Mouse (Mus musculus) ES-E14 (cell line): ENCODE measurements at regions not wholly inside any gene's neighbourhood (a gene's known extent, or its start where the extent isn't known, plus 50 kb on each side); places are given as distances from the start of the nearest gene placed in this dataset.

Experiments used
- DNase-seq: peaks from one replicate; pipeline ENCODE4 v3.0.0-alpha.2; 2013; ENCODE audit warnings: low read depth, low spot score
- H3K27ac ChIP-seq: 2 replicates; pipeline ENCODE4 v1.5.1; 2012; ENCODE audit warnings: low read depth, mild to moderate bottlenecking, low read length, moderate library complexity, mixed read lengths; ENCODE audit not compliant: poor library complexity, insufficient read depth, severe bottlenecking
- H3K36me3 ChIP-seq: 2 replicates; pipeline ENCODE4 v1.6.1; 2012; ENCODE audit warnings: mild to moderate bottlenecking, low read length, moderate library complexity, mixed read lengths; ENCODE audit not compliant: control insufficient read depth, poor library complexity, insufficient read depth, severe bottlenecking
- H3K4me1 ChIP-seq, 2 experiments: fragments of 150-350 bp in 1 of 2; sonication (generic) in 1 of 2; 2 replicates each; pipeline ENCODE4 v1.6.1; 2012; ENCODE audit warnings: low read length in 2 of 2, mild to moderate bottlenecking in 1 of 2, mixed read lengths in 1 of 2; ENCODE audit not compliant: control insufficient read depth in 2 of 2, insufficient read depth in 2 of 2, poor library complexity in 1 of 2
- H3K4me3 ChIP-seq, 2 experiments: fragments of 150-350 bp in 1 of 2; sonication (generic) in 1 of 2; 2 replicates each; pipeline ENCODE4 v1.5.1; 2012; ENCODE audit warnings: low read length in 2 of 2, low read depth in 1 of 2, mild to moderate bottlenecking in 1 of 2, mixed read lengths in 1 of 2; ENCODE audit not compliant: insufficient read depth in 1 of 2, poor library complexity in 1 of 2, severe bottlenecking in 1 of 2
- H3K9ac ChIP-seq: 2 replicates; pipeline ENCODE4 v1.6.1; 2012; ENCODE audit warnings: low read depth, mild to moderate bottlenecking, low read length, mixed read lengths; ENCODE audit not compliant: poor library complexity, insufficient read depth, severe bottlenecking
- H3K9me3 ChIP-seq: fragments of 150-350 bp; sonication (generic); 2 replicates; pipeline ENCODE4 v1.6.1; 2012; ENCODE audit warnings: low read depth, mild to moderate bottlenecking, low read length; ENCODE audit not compliant: control insufficient read depth, insufficient read depth
- CHD2 ChIP-seq: IDR thresholded peaks from 2 replicates; pipeline ENCODE4 v1.6.1; 2014; ENCODE audit warnings: mild to moderate bottlenecking, low read depth, low read length, inconsistent platforms
- HCFC1 ChIP-seq: IDR thresholded peaks from 2 replicates; pipeline ENCODE4 v1.6.1; 2012; ENCODE audit warnings: low read length, inconsistent platforms, borderline replicate concordance; ENCODE audit not compliant: insufficient read depth
- MAFK ChIP-seq: IDR thresholded peaks from 2 replicates; pipeline ENCODE4 v1.6.1; 2014; ENCODE audit warnings: mild to moderate bottlenecking, low read depth, low read length, inconsistent platforms; ENCODE audit not compliant: insufficient read depth
- ZC3H11A ChIP-seq: IDR thresholded peaks from 2 replicates; pipeline ENCODE4 v1.6.1; 2012; ENCODE audit warnings: low read depth, mild to moderate bottlenecking, inconsistent platforms, low read length, borderline replicate concordance
- ZNF384 ChIP-seq: IDR thresholded peaks from 2 replicates; pipeline ENCODE4 v1.6.1; 2012; ENCODE audit warnings: low read depth, low read length, inconsistent platforms
- in situ Hi-C, 2 experiments: fragments of 600-800 bp; cut with MboI; formaldehyde crosslinking; loops; one replicate each; pipeline ENCODE4 v1.15.1; 2025; ENCODE audit warnings: low sequenced_read_pairs in 2 of 2, inconsistent platforms in 1 of 2; ENCODE audit not compliant: unreplicated experiment in 2 of 2

DNA sequence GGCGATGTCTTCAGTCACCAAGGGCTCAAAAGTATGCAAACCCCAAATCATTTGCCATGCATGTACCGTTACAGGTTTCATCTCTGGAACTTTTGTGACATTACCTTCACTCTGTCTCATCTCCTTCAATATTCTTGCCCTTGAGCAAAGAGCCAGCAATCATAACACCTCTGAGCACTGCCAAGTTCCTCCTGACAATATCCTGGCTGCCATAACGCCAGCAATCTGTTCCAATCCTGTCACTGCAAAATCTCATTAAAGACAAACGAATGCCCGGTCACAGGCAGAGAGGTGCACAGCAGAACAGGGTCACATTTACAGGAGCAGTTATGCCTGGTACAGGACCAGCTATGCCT lies 515.0 kb upstream of the Nr3c2 start:
- H3K4me1 ChIP-seq: no peaks in the 10 kb centered on the region
- in situ Hi-C loops: no loop called here
- TF ChIP-seq CHD2: no peak
- TF ChIP-seq ZC3H11A: no peak
- no peak for TF ChIP-seq MAFK
- no peak for TF ChIP-seq HCFC1
- no peak for TF ChIP-seq ZNF384
- no peak overlapping the region for H3K9ac ChIP-seq
- no peak overlapping the region for H3K4me3 ChIP-seq
- DNase-seq: no peak
- H3K36me3 ChIP-seq: no peaks in the 10 kb centered on the region
- H3K9me3 ChIP-seq: no peaks in the 10 kb centered on the region
- no peak overlapping the region for H3K27ac ChIP-seq

- in situ Hi-C loops: no loop called here
- no peak overlapping the region for H3K27ac ChIP-seq
Observed at GRCm38 (mm10) chr8:76392004-76392403, 507.2 kb upstream of the Nr3c2 start.

GRCm38 (mm10) chr8:76422459-76422858 lies 476.8 kb upstream of the Nr3c2 start:
- in situ Hi-C loops: no loop called here
- Histone ChIP-seq H3K27ac (no peak overlapping the region), H3K4me3 (no peak overlapping the region), H3K9ac (no peak overlapping the region), H3K4me1 (no peaks in the 10 kb centered on the region), H3K9me3 (no peaks in the 10 kb centered on the region), H3K36me3 (no peaks in the 10 kb centered on the region)
- peak; percentile 4 for DNase-seq
- no peak for TF ChIP-seq ZNF384
- TF ChIP-seq ZC3H11A: no peak
- TF ChIP-seq MAFK: no peak
- no peak for TF ChIP-seq CHD2
- TF ChIP-seq HCFC1: no peak

More at GRCm38 (mm10) chr8:76392004-76392403, 507.2 kb upstream of the Nr3c2 start:
- H3K4me3 ChIP-seq: no peak overlapping the region
- H3K9ac ChIP-seq: no peak overlapping the region
- no peaks in the 10 kb centered on the region for H3K9me3 ChIP-seq
- H3K36me3 ChIP-seq: no peaks in the 10 kb centered on the region
- no peak for DNase-seq
- H3K4me1 ChIP-seq: no peaks in the 10 kb centered on the region
- TF ChIP-seq CHD2 (no peak), HCFC1 (no peak), ZNF384 (no peak), MAFK (no peak), ZC3H11A (no peak)

DNA sequence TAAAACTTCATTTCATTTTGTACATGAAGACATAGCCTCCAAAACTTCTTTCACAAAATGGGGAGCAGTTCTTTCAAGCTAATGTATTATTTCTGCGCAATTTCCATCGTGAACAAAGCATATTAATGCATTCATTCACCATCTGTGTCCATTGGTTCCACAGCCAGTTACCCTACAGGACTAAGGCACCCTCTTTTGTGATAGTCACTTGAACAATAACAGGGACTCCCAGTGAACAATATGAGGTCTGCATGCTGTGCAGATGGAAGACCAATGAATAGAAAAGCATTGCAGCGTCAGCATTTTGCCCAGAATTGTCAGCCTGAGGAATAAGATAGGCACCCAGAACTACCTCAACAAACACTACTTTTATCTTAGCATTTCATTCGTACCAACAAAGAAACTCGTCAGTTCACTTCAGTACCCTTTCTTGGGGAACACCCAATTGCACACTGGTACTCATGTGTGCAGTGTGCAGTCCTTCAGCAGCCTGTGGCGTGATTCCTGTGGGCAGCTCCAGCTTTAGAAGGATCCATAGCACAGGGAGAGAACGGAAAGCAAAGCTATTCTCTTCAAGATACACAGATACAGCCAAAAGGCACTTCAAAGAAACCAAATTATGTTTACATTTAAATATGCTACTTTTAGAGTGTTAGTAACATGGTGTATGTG lies 476.2 kb upstream of the Nr3c2 start:
- no peaks in the 10 kb centered on the region for H3K4me1 ChIP-seq
- TF ChIP-seq HCFC1 (no peak), CHD2 (no peak), ZNF384 (no peak), MAFK (no peak), ZC3H11A (no peak)
- DNase-seq: no peak
- H3K9ac ChIP-seq: no peak overlapping the region
- in situ Hi-C loops: no loop called here
- no peak overlapping the region for H3K4me3 ChIP-seq
- no peaks in the 10 kb centered on the region for H3K36me3 ChIP-seq
- H3K27ac ChIP-seq: no peak overlapping the region
- H3K9me3 ChIP-seq: no peaks in the 10 kb centered on the region

DNA sequence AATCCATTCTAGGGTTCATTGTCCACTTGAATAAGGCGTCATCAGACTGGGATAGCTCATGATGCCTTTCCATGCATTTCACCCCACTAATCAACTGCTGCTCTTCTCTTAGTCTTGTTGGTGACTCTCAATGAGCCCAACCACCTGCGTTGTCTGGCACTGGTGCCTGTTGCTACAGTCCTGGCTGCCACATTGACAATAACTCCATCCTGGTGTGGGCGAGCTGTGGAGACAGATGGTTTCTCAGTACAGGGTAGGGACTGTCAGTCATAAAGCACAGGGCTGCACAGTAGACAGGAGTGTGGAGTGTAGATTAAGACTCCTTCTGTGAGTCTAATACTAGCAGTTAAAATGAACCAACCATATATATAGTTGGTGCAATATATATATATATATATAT lies 469.4 kb upstream of the Nr3c2 start:
- Histone ChIP-seq H3K9me3 (no peaks in the 10 kb centered on the region), H3K27ac (no peak overlapping the region), H3K9ac (no peak overlapping the region), H3K4me3 (no peak overlapping the region), H3K4me1 (no peaks in the 10 kb centered on the region), H3K36me3 (no peaks in the 10 kb centered on the region)
- TF ChIP-seq HCFC1 (no peak), MAFK (no peak), ZNF384 (no peak), ZC3H11A (no peak), CHD2 (no peak)
- in situ Hi-C loops: no loop called here
- no peak for DNase-seq
